Mouse (Mus musculus): ENCODE data around the gene Fam92b.

The Fam92b gene

DNA sequence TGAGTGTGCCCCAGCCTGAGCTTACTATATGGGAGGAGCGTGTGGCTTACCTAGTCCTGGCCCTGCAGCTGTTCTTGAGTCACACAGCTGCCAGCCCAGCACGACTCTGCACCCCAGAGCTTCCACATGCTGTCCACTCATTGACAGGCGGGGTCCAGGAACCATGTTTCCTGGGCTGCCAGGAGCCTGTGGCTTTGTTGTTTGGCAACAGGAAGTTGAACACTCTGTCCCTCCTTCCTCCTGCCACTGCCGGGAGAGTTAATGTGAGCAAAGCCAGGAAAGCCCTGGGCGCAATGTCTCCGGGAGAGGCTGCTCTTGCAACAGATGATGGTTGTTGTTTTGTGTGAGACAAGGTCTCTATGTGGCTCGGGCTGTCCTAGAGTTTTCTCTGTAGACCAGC, 24.6 kb downstream of the Fam92b start:
- no peak for DNase-seq (ENCODE audit: low spot score in 2 of 2)

DNA sequence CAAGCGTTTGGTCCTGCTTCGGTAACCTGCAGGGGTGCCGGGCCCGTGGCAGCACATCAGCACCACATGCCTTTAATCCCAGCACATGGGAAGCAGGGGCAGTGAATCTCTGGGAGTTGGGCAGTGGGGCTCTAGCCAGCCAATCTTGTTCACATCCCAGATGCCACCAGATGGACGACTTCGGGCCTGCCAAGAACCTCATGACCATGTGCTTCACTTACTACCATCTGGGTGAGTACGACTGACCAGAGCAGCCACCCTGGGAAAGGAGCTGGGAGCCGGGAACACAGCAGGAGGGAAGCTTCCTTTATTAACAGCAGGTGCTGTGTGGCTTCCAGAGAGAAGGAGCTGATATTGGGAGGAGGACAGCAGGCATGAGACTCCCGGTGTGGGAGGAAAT, 26.1 kb downstream of the Fam92b start:
- no peak for DNase-seq (ENCODE audit: low spot score in 2 of 2)

DNA sequence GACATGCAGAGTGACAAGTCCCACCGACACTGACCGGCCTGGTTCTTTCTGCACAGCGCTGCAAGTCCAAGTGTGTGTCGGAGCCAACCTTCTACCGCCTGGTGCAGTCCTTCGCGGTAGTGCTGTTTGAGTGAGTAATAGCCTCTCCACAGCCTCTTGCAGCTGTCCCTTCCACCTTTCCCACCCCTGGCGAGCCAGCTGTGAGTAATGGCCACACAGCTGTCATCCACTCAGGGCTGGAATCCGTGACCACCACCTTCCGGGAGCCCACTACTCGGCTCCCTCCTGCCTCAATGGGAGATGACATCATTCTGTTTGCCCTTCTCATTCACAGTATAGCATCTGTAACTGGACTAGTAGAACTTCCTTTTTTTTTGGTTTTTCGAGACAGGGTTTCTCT, 27.2 kb downstream of the Fam92b start:
- DNase-seq (ENCODE audit: low spot score in 2 of 2): no peak

DNA sequence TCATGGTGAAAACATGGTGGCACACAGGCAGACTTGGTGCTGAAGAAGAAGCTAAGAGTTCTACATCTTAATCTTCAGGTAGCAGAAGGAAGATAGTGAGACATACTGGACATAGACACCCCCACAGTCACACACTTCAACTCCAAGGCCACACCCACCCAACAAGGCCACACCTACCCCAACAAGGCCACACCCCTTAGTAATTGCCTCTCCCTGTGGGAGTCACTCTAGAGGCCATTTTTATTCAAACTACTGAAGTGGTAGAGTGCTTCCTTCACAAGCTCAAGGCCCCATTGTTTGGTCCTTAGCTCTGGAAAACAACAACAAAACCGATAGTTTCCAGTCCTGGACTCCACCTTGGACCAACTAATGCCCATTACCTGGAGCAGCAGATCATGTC, 31.2 kb downstream of the Fam92b start:
- DNase-seq (ENCODE audit: low spot score in 2 of 2): no peak

DNA sequence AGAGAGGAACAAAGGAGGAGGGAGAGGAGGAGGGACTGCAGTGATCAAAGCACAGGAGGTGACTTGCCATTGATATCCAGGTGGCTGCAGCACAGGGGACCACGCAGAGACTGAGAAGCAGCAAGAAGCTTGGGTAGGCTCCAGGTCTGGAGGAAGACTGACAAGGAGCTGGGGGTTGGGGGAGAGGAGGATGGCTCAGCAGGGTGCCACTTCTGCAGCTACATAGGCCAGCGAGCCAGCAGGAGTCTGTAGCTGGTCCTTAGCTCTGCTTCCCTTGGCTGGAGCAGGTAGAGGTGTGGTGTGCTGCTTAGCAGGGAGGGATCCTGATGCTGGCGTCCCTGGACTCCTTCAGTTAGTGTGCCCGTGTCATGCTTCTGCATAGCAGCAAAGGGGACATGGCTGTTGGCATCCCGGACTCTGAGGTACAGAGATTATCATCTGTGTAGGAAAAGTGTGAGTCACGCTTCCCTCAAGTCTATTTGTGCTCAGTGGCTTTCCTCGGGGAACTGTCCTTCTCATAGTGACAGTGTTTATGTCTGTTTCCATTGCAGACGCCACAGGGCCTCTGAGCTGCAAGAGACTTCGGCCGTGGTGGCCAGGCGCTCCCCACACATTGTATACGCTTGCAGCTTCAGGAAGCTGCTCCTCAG, 32.5 kb downstream of the Fam92b start:
- DNase-seq (ENCODE audit: low spot score in 2 of 2): no peak

DNA sequence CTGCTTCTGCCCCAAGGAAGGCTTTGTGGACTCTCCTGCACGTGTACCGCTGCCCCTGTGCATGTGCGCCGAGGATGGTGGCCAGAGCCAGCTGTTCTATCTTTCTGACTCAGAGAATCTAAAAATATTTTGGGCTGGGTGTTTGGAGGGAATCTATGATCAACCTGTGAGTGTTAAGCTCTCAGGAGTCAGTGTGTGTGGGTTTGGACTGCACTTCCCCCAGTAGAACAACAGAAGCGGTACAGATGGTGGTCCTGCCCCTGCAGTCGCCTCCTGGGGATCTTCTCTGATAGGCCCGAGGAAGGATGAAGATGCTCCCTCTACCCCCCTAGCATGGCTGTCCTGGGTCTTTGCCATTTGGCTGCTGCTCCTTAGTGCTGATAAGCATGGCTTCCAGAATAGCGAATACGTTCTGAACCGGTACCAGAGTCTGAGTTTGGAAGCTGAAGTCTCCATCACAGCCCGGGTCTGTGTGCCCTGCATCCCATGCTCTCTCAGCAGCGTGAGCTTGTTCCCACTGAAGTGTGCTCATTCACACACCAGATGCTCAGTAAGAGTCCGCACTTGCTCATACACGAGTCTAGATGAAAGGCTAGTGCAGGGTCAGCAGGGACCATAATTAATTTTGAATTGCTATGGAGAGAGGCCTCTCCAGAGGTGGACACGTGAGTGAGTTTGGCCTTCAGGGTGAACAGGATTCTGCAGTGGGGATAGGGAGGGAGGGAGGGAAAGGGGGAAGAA, 33.2 kb downstream of the Fam92b start:
- DNase-seq (ENCODE audit: low spot score in 2 of 2): no peak

DNA sequence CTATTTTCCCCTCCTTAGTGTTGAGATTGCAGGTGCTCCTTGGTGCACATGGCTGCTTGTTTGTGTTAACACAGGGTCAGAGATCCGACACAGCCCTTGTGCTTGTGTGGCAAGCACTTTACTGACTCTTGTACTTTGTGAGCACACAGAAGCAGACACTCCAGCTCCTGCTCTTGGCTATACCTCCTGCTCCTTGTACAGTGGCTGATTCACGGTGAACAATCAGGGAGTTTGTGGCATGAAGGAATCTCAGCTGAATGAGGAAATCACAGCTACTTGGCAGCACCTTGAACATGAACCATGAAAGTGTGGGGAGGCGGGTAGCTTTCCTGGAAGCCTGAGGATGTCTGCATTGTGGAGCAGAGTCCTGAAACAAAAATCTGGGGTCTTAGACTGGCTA, 36.5 kb downstream of the Fam92b start:
- no peak for DNase-seq (ENCODE audit: low spot score in 2 of 2)

DNA sequence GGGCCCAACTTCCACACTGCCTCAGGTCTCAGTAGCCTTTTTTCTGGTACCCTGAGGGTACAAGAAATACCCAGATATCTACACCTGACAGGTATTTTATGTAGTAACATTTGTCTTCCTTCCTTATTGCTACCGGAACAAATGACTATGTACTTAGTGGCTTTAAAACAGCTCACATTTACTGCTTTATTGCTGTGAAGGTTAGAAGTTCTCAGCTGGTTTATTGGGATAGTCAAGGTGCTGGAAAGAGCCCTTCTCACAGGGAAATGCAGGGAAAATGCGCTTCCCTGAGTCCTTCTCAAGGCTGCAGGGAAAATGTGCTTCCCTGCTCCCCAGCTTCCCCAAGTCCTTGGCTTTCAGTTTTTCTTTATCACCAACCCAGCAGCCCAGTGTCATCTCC, 38.3 kb downstream of the Fam92b start:
- DNase-seq (ENCODE audit: low spot score in 2 of 2): no peak

DNA sequence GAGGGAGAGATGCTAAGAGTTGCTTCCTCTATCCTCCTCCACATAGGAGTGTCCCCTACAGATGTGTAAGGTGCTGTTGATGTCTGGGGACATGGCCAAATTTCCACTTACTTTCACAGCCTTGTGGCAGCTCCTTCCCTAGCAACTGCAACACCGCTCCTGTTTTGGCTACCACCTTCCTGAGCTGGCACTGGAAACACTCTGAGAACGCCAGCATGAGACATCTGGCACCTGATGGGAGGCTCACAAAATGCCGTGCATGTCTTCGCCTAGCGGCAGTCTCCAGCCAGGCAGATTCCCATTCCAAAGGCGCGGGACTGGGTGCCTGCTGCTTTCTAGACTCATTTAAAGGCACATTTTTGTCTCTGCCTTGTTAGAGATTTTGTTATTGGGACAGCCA, 40.6 kb downstream of the Fam92b start:
- peak; percentile 51 to 71 for DNase-seq (ENCODE audit: low spot score in 2 of 2)

DNA sequence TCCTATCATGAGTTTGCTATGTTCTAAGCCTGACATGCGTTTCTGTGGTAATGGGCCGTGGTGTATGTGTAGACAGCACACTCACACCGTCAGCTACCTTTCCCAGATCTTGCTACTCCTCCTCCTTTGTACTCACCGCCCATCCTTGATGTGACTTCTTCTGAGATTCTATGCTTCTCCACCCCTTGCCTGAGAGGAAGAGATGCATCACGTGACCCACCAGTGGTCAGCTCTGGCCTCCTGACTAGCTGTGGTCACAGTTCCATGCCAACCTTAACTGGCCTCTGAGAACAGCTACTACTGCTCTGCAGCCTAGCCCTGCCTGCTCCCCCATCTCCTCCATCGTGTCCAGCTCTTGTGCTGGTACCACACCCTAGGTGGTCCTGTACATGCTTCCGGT, 41.6 kb downstream of the Fam92b start:
- DNase-seq (ENCODE audit: low spot score in 2 of 2): no peak

DNA sequence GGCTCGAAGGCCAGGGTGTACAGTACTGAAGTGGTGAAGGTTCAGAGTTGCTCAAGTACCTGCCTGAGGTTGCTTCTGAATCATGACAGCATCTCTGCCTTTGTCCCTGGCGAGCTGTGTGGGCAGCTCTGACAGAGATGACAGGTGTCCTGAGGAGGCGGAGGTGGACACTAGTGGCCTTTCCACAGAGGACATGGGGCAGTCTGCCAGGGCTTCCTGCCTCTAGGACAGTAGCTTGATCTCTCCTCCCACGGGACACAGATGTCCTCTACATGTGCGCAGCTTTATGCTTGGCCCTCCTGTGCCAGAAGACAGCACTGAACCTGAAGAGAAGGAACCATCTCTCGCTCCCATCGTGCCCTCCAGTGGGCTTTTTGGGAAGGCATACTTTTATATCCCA, 44.1 kb downstream of the Fam92b start:
- no peak for DNase-seq (ENCODE audit: low spot score in 2 of 2)

DNA sequence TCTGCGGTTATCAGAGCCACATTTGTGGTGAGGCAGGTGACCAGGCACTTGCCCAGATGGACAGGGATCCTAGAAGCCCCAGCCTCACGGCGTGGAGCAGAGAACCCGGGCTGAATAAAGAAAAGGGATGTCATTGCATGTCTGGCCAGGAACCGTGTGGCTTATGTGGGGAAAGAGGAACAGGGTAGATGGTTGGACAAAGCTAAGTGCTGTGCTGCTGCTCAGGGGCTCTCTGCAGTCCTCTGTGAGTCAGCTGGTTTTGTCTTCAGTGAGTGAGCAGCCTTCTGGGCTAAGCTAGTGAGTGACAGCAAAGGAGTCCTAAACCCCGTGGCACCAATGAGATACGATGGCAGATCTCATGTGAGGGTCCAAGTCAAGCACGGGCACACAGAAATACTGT, 46.1 kb downstream of the Fam92b start:
- no peak for DNase-seq (ENCODE audit: low spot score in 2 of 2)

DNA sequence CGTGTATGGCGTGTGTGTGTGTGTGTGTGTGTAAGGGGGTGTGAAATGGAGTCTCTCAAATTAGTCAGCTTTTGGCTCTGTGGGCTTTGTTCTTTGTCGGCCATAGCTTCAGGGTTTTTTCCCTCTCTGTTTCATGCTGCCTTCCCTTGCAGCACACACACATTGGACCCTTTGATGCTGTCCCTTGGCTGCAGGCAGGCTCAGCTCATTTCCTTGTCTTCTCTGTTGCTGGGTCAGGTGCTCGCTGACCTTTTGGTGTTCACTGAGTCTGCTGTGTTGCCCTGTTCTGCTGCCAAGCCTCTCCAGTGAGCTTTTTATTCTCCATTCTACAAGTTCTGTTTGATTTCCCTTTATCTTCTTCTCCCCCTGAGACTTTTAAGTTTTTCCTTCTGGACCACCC, 47.7 kb downstream of the Fam92b start:
- no peak for DNase-seq (ENCODE audit: low spot score in 2 of 2)

DNA sequence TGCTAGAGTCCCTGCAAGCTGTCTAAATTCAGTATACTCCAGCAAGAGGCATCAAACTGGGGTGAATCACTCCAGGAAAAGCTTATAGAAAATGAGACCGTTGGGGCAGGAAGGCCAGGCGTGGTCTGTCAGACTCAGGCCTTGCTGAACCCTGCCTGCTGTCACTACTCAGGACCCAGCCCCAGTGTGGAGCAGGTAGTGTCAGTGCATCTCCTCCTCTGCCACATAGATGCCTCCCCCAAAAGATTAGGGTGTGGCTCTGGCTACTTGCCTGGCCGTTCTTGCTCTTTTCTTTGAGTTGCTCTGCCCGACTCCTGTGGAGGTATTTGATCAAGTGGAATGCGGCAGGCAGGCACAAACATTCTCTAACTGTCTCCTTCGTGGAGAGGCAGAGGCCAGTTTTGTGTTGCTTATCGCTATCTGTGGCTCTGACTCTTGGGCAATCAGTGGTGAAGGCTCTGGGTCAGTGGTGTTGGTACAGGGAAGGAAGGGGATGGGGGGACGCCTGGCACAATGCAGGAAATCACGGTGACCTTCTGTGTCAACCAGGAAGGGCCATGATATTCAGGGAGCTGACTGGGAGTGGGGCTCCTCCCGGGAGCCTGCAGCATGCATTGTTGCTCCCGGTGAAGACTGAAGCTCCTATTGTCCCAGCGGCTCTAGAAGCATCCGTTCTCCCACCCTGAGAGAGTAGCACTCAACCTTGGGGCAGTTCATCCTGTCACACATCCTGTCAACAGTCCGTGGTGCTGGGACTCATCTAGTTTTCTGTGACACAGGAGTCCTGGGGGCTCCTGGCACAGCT, 50.7 kb downstream of the Fam92b start:
- no peak for DNase-seq (ENCODE audit: low spot score in 2 of 2)

DNA sequence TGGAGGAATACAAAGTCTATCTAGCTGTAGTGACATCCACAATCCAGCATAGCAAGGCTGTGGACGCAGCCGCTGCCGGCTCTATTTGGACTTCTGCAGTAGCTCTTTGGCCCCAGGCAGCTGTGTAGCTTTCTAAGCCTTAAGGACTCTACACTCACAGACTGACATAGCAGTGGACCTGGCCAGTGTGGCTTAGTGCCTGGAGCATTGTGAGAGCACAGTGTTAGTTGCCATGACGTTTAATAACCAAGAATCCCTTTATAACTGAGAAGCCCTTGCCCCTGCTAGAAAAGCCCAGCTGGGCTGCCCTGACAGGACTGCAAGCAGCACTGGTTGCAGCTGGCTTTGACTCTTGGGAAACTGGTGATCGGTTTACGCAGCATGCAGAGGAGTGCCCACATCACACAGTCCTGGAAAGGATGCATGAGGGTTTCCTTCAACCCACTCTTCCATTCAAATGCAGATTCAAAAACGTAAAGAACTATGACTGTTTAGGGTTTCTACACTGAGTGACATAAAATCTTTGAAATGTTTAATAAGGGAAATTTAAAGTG, 52.4 kb downstream of the Fam92b start:
- no peak for DNase-seq (ENCODE audit: low spot score in 2 of 2)

DNA sequence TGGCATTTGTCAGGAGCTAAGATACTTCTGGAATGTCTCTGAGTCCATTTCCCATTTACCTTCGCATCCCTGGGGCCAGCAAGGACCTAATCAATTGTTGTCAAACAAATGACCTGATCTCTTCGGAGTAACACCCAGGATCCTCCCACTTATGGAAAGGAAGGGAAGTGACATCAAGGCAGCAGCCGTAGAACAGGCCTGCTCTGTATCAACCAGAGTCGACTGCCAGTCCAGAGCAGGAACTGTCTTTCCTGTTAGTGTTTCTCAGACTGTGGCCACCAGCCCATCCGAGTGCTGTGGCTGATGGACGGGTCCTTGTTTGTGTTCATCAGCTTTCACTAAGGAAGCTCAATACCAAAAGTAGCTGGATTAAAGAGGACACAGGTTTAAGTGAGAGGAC, 53.0 kb downstream of the Fam92b start:
- no peak for DNase-seq (ENCODE audit: low spot score in 2 of 2)

DNA sequence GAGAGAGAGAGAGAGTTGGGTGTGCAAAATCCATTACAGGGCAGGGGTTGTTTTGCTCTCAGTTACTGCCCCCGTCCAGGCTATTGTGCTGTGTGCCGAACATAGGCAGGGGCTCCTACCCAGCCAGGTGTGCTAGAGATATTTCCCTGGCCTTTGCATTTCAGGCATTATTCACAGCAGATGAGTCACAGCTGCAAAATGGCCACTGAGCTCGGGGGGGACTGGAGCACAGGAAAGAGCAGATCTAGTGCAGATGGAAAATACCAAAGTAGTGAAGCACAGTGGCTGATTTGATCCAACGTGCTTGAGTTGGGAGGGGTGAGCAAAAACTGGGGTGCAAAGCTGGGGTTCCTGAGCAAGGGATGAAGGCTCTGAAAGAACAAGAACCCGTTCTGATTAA, 56.3 kb downstream of the Fam92b start:
- DNase-seq (ENCODE audit: low spot score in 2 of 2): no peak

DNA sequence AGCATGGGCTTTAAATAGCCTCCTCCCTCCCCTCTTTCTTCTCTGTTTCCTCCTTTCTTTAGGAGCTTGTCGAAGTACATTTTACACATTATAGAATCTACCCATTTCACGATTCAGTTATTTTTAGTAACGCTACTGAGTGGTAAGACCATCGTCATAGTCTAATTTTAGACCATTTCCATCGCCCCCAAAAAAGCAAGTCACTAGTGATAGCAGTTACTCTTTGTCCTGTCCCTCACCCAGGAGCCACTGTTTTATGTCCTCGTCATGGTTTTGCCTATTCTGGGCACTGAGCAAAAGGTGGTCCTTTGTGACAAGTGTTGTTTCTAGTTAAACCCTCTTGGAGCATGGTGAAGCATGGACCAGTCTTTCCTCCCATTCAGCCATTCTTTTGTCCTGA, 57.3 kb downstream of the Fam92b start:
- no peak for DNase-seq (ENCODE audit: low spot score in 2 of 2)

DNA sequence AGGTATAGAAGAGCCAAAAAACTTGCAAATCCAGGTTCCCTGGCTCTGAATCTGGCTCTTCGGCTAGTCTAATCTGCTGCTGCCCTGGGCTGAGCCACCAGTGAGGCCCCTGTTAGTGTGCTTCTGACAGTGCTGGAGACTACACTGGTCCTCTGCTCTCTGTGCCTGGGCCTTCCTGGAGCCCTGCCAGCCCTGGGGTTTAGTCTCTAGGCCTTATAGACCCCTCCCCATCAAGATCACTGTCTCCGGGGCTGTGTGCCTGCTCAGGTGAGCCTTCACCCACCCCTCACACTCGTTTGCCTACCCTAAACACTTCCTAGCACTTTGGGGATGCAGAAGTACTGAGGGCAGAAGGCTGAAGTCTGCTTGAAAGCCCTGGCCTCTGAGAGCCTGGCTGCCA, 57.8 kb downstream of the Fam92b start:
- no peak for DNase-seq (ENCODE audit: low spot score in 2 of 2)

DNA sequence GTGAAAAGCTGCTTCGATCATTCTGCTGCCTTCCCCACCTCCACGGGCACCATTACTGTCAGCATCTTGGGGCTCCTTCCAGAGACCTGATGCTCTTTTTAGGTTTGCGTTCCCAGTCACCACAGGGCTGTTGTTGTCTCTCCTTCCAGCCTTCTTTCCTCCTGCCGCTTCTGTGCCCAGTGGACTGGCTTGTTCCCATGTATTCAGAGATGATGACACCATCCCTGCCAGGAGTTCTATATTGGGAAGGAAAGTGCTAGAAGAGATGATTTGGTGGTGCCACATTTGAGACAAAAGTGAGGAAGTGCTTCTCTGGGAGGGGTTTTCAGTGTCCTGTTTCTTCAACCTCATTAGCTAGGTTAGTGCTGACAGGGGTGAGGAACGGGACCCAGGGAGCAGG, 58.4 kb downstream of the Fam92b start:
- DNase-seq (ENCODE audit: low spot score in 2 of 2): no peak

DNA sequence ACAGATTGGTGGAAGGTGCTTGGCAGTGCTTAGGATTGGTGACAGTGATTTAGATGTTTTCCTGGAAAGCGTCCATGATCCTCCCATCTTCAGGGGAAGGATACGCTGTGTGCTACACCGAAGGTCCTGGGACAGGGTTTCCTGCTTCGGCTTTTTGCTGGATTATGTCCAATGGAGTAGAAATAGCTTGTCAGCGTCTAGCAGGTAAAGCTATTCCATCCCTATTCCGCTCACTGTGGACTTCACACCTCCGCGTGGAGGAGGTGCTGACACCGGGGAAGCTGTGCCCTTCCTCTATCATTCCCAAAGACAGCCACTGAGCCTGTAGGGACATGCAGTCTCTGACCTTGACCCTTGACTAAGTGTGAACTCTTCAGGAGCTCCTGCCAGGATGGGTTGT, 59.1 kb downstream of the Fam92b start:
- DNase-seq (ENCODE audit: low spot score in 2 of 2): no peak

DNA sequence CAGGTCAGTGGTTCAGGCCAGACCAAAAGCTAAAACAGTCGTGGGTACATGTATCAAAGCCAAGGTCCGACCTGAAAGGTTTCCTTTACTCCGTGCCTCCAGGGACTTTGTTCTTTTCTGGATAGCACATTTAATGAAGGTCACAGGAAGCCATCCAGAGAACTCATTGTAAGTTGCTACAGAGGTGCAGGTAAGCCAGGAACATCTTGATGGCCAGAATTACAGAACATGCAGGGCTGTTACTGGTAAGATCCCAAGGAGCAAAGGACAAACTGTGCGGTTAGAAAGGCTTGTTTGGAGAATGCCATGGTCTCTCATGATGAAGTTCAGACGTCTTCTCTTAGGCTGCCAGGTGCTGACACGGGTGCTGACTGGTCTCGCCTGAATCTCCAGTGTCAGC, 60.7 kb downstream of the Fam92b start:
- no peak for DNase-seq (ENCODE audit: low spot score in 2 of 2)

Data from frontal cortex, postnatal 14 days (tissue).